Mouse (Mus musculus): ENCODE results near the gene Proser1. TPM values are rescaled to one million over a fixed set of nuclear protein-coding genes. Genes with fewer than 3 reads are reported as not detected.

The Proser1 gene
- total RNA-seq, 1 experiment from 2014 or later: 10.4 TPM

DNA sequence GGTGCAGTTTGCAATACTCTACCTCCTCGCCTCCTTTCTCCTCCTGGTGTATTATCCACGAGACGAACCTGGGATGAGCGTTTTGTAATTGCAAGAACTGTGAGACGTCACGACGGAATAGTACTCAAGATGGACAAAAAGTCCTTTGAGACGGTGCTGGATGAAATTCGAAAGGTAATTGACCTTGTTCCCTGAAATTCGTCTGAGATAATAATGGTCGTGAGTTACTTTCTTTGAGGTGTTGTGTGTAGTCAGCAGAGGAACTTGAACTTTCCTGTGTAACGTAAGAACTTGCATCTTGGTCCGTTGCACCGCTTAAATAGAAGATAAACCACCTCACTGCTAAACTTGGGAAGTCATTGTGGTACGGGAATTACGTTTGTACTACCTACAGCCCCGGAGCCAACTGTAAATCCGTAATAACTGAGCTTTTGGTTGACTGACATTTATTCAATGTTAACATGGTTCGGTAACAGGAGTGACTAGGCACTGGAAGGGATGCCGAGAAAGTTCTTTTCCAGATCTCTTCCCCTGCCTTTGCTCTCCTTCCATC is 756 bp downstream of the Proser1 start:
- no peak for ATAC-seq (replicated peaks; ENCODE audit: low read depth, poor library complexity, severe bottlenecking)

DNA sequence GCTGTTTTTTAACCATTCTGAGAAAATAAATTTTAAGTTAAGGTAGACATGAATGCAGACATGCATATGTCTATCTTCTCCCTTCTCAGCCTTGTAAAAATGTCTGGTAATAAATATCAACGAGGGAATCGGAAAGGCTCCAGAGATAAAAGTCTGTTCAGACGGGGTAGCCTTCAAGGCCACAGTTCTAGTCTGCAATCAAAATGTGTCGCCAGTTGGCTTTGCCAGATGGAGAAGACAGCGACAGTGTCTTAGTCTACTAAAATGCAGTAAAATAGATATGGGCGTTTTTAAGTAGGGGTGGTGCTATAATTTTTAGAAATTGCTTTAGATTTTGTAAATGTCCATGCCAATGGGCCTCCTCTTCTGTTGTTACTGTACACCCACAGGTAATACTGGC is 1.9 kb downstream of the Proser1 start:
- ATAC-seq (replicated peaks; ENCODE audit: low read depth, poor library complexity, severe bottlenecking): no peak

DNA sequence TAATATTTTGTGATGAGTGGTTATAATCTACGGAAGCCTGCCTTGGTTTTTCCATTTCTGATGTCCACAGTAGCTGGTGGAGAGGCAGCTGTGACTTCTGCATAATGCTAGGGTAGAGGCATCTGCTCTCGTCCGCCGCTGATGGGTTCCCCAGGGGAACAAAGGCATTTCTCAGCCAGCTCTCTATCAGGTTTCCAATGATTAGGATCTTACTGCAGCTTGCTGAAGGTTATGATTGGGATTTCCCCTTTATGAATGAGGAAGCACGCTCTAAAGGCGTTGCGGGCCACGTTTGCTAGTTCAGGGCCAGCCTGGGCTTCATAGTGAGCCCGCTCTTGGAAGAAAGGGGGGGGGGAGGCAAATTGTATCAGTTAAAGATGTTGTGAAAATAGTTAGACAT is 3.0 kb downstream of the Proser1 start:
- ATAC-seq (replicated peaks; ENCODE audit: low read depth, poor library complexity, severe bottlenecking): peak; percentile 15

DNA sequence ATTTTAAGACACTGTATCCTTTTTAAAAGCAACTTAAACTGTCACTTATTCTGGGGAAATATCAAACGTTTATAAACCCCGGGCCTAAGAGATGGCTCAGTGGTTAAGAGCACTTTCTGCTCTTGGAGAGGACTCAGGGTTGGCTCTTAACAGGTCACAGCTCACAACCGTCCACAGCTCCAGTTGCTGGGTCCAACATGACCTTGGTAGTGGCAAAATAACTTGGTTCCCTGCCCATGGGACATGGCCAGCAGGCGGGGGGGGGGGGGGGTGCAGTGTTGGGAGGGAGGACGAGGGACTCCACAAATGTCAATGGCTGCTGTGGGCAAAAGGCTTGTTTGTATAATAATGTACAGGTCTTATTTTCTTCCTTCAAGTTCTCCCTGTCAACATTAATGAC is 3.9 kb downstream of the Proser1 start:
- ATAC-seq (replicated peaks; ENCODE audit: low read depth, poor library complexity, severe bottlenecking): no peak

DNA sequence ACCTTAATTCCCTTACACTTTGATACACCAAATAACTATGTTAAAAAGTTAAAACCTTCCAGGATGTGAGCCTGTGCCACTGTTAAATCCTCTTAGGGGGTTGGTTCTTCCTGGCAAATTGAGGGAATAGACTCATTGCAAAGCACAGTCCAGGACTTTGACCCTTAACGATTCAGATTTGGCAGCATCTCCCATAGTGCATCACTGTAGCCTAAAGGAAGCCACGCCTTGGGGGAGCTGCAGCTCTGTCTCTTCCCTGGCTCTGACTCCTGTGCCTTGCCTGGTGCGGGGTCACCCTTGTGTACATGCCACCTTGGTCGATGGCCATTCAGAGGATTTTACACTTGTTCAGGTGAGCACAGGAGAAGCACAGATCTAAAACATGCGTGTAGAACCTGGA is 6.2 kb downstream of the Proser1 start:
- no peak for ATAC-seq (replicated peaks; ENCODE audit: low read depth, poor library complexity, severe bottlenecking)

DNA sequence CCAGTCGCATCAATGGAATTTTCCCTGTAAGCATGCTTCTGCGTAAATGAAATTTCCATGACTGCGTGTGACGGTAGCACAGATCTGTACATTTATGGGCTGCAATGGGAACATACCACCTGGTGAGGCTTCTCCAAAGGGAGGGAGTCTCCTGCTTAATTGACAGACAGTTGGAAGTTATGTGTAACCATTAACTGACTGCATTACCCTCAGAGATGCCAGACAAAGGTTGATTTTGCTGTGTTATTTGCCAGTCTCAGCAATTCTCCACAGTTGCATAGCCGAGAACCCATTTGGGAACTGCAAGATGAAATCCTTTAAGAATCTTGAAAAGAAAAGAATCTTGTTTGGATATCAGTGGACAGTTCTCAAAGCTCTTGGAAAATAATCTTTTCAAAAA is 8.6 kb downstream of the Proser1 start:
- no peak for ATAC-seq (replicated peaks; ENCODE audit: low read depth, poor library complexity, severe bottlenecking)

DNA sequence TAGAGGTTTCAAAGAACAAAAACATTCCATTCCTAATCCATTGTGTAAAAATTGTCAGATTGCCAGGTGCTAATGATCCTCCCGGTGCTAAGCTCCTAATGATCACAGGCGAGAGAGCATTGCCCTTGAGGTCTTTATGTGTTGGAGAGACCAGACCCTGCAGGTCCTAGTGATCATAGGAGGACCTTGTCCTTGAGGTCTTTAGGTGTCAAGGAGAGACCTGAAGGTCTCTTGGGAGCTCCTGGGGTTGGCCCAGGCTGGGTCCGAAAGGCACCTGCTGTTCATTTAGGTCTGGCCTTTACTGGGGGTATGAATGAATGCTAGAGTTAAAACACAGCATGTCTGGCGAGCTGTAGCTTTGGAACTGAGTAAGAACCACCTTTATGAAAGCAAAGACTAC is 10.7 kb downstream of the Proser1 start:
- ATAC-seq (replicated peaks; ENCODE audit: low read depth, poor library complexity, severe bottlenecking): no peak

DNA sequence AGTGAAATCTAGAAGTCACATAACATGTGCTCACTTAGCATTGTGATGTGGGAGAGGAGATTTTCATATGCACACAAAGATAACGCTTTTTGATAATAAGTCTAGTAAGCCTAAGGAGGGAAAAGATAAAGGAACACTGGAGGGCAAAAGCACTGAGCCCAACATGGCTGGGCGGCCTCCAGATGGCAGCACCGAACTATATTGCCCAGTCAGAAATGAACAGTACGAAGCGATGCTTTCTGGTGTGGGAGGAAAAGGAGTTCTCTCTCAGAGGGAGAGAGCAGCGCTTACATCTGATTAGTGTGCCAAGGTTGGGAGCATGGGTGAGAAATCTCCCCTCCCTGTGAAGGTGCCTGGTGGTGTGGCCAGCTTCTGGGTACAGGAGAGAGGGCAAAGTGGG is 12.4 kb downstream of the Proser1 start:
- ATAC-seq (replicated peaks; ENCODE audit: low read depth, poor library complexity, severe bottlenecking): peak; percentile 72

DNA sequence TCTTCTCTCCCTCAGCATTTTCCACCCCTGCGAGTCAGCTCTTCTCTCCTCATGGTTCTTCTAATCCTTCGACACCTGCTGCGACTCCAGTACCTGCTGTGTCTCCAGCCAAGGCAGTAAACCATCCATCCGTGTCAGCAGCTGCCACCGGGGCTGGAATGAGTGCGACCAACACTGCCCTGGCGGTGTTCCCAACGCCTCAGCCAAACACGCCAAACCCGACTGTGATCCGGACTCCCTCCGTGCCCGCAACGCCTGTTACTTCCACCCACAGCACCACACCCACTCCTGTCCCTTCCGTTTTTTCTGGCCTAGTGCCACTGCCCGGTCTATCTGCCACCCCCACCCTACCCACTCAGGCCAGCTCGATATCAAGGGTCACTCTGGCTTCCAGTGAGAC is 14.0 kb downstream of the Proser1 start:
- no peak for ATAC-seq (replicated peaks; ENCODE audit: low read depth, poor library complexity, severe bottlenecking)

DNA sequence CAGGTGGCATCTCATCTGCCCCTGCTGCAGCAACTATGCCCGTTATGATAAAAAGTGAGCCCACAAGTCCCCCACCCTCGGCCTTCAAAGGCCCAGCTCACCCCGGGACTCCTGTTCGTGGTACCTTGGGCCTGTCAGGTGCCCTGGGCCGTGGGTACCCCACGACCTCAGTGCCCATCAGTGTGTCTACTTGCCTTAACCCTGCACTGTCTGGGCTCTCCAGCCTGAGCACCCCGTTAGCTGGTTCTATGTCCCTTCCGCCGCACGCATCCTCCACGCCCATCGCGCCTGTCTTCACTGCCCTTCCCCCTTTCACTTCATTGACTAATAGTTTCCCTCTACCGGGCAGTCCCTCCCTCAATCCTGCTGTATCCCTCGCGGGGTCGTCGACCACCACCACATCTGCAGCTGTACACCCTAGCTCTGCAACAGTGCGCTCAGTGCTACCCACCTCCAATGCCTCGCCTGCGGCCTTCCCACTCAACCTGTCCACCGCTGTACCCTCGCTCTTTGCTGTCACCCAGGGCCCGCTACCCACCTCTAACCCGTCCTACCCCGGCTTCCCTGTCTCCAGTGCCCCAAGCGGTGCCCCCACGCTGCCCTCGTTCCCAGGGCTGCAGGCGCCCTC is 15.1 kb downstream of the Proser1 start:
- no peak for ATAC-seq (replicated peaks; ENCODE audit: low read depth, poor library complexity, severe bottlenecking)

DNA sequence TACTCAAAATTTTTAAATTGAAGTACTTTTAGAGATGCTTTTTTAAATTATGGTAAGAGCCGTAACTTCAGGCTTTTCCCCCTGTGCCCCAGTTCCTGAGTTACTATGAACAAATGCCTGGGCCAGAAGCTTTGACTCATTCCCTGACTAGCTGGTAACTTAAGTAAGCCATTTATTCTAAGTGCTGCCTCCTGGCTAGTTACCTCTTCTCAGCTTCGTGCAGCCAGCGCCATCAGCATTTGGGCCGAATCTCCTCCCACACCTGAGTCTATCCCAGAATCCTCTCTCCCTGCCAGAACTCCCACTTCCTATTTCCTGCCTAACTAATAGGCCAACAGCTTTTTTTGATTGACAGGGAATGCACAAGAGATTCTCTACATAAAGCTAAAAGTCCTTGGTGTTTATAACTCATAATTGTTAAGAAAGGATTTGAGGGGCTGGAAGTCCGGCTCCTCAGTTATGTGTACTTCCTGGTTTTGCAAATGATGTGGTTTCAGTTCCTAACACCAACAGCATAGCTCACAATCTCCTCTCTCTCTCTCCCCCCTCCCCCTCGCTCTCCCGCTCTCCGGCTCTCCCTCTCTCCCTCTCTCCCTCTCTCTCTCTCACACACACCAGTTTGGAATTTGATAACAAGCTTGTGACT is 20.1 kb downstream of the Proser1 start:
- peak; percentile 72 for ATAC-seq (replicated peaks; ENCODE audit: low read depth, poor library complexity, severe bottlenecking)

DNA sequence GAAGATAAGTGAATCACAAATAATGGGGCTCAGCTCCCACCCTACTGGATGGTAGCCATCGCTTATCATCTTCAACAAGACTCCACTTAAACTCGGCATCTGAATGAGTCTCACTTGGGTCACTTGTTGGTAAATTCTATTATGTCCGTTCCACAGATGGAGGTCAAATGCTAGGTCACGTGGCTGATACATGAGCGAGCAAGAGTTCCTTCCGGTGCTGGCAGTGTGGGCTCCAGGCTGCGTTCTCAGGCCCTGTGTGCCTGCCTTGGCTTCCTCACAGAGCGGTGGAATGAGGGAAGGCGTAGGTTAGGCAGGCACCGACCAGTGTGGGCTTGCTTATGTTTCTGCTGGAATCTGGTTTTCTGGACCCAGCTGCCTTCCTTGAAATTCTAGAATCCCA is 23.1 kb downstream of the Proser1 start:
- ATAC-seq (replicated peaks; ENCODE audit: low read depth, poor library complexity, severe bottlenecking): no peak

DNA sequence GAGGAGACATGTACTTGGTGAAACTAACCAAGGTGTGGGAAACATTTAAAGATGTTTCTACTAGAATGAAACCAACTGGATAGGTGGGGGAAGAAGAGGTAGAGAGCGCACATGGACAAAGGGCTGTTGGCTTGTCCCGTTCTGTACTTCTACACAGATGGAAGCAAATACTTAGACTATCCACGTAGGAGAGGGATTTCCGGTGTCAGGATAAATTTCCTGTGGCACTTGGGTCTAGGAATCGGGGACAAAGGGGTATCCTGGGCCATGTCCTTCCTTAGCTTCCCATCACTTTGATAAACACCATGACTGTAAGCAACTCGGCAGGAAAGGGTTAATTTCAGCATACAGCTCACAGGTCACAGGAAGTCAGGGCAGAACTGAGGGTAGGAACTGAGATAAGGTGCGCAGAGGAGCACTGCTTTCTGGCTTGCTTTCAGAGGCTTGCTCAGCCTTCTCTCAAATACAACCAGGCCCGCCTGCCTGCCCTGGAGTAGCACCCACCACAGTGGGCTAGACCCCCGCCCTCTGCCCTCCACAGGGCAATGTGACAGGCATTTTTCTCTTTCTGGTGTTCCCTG is 23.6 kb downstream of the Proser1 start:
- ATAC-seq (replicated peaks; ENCODE audit: low read depth, poor library complexity, severe bottlenecking): peak; percentile 55

DNA sequence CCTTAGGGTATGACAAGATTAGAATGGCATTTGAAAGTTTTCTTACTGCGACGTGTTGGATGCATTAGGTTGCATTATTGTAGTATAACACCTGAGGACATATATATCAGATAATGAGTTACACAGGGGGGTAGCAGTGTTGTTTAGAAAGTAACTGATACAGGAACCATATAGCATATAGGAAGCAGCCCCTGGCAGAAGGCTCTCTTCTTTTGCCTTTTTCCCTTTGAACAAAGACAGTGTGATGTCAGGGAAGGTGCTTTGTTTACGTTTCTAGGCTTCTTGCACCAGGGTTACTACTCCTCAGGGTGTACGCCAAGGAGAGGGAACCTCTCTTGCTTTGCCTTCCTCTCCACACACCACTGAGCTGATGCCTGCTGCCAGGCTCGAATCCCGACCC is 24.9 kb downstream of the Proser1 start, which contains the start of gene Stoml3:
Gene Stoml3, plus strand, starts transcription at position 301 of the 400 bp plus-strand sequence.
- ATAC-seq (replicated peaks; ENCODE audit: low read depth, poor library complexity, severe bottlenecking): no peak

DNA sequence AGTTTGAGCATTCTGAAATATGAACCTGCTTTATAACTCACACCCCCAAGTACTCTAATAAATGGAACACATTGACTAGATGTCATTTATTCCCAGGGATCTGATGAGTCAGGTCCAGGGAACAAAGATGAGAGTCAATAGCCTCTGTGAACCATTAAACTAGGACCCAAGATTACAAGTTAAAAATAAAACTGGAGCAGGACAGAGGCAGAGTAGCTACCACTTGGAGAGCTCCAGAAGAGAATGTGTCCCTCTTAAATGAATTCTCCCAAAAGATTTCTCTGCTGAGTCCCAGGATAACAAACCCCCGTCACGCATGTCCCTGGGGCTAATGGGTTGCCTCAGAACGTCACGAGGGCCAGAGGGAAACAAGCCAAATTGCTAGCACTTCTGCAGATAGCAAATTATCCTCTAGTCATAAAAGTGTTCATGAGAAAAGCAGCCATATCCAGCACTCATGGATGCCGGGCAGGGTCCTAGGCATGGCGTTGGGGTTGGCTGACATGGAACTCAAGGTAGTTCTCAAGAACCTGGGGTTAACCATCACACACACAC is 35.0 kb downstream of the Proser1 start:
- ATAC-seq (replicated peaks; ENCODE audit: low read depth, poor library complexity, severe bottlenecking): no peak

DNA sequence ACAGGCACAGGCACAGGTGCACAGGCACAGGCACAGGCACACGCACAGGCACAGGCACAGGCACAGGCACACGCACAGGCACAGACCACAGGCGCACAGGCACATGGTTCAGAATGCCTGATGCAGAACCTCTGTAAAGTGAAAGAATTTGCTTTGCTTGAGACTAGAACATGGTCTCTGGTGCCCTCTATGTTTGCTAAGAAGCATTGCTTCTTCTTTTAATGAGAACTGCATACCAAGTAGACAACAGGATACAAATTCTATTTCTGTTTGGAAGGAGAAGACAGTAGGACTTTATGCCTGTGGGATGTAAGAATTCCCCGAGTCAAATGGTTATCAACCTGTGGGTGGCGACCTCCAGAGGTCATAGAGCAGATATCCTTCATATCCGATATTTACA is 39.0 kb downstream of the Proser1 start:
- peak; percentile 85 for ATAC-seq (replicated peaks; ENCODE audit: low read depth, poor library complexity, severe bottlenecking)

DNA sequence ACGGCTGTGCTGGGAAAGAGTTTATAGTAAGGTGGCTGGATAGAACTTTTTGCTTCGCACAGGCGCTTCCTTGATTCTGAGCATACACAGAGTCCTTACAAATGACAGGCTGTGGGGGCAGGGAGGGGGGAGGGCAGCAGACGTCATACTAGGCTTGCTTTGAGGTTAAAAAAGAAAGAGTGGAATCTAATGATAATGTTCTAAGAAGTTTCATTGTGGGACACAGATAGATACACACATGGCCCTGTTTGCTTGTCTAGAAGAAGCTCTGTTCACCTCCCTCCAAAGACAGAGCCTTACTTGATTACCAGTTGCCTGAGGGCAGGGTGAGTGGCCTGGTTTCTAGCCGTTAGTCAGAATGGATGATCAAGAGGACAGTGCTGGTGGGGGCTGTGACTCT is 49.6 kb downstream of the Proser1 start:
- peak; percentile 66 for ATAC-seq (replicated peaks; ENCODE audit: low read depth, poor library complexity, severe bottlenecking)

DNA sequence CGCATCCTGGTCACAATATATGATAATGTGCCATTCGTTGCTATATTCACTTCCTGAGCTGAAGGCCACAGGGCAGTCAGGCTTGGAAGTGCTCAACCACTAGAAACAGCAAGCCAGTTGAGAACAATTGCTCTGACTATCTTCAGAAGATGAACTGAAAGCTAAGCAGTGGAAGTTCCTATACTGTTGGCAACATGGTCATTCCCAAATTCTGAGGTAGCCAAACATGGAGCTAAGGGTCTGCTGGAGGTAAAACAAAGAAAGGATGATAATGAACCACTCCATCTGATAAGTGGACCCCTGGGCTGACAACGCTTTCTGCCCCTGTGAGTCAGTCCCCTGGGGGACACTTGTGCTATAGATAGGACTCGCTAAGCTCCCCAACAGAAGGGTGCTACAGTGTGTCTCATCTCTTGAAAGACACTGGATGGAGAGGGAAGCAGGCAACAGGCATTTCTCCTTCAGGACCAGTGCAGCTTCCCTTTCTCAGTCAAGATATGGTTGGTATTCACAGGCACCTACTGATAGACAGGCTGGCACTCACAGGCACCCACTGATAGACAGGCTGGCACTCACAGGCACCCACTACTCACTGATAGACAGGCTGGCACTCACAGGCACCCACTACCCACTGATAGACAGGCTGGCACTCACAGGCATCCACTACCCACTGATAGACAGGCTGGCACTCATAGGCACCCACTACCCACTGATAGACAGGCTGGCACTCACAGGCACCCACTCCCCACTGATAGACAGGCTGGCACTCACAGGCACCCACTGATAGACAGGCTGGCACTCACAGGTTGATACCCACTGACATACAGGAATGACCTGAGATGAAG is 51.0 kb downstream of the Proser1 start:
- no peak for ATAC-seq (replicated peaks; ENCODE audit: low read depth, poor library complexity, severe bottlenecking)

DNA sequence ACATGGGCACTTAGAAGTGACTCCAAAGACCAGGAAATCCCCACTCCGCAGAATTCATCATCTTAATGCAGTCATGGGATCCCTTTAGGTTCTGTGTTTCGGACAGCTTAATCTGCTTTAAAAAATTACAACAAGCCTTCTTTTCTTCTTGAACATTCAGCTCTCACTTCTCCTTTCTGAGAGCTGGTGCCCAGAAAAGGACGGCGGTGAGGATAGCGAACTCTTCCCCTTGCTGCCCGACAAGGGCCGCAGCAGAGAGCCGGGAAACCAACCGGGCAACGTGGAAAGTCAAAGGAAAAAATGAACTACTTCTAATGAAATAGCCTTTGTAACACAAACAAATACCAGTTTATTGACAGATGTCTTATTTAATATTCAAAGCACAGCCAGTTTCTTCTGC is 59.3 kb downstream of the Proser1 start:
- no peak for ATAC-seq (replicated peaks; ENCODE audit: low read depth, poor library complexity, severe bottlenecking)

DNA sequence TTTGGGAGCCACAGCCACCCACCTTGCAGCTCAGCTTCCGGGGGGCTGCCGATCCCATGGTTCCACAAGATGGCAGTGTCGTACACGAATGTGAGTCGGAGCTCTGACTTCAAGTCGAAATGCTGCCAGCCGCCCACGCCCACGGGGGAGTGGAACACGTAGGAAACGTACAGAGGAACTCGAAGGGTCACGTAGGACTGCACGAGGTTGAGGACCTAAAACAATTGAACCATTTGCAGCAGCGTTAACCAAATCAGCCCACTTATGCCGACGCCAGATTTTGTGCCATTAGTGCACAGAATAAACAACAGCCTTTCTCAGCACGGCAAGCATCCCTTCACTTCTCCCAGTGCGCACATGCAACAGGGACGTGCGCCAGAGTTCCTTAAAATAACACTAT is 62.3 kb downstream of the Proser1 start:
- peak; percentile 68 for ATAC-seq (replicated peaks; ENCODE audit: low read depth, poor library complexity, severe bottlenecking)
